Mouse (Mus musculus): ENCODE measurements around the gene Rsu1.

DNA sequence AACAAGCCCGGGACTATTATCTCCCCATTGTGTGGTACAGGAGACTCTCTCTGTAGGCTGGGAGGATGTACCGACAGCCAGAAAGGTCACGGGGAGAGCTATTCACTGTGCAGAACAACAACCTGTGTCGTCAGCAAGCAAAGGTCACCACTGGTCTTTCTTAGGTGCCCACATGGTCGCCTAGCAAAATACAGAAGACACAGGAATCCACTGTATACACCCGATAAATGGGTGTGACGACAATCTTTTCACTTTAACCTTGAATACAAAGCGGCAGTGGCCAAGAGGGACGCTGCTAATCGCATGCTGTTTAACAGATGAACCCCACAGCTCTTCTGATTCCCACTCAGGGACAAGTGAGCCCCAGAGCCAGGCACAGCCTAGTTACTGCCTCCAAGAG, 141.4 kb downstream of the Rsu1 start:
- no peak for TF ChIP-seq CTCF (conservative IDR thresholded peaks at IDR 0.05; ENCODE audit: low read length)
- TF ChIP-seq POU5F1 (IDR thresholded peaks at IDR 0.05; ENCODE audit: borderline replicate concordance, low read length): no peak
- no peak for TF ChIP-seq NANOG (IDR thresholded peaks at IDR 0.05; ENCODE audit: borderline replicate concordance, low read length)

All from E14TG2a.4 (cell line).